Mouse (Mus musculus) right cerebral cortex, postnatal 14 days (tissue): Measurements from ENCODE around the gene Ccdc97.

Experiments used
- DNase-seq: peaks from one replicate; pipeline ENCODE4 v3.0.0; 2022

The Ccdc97 gene

GRCm38 (mm10) chr7:25719761-25720610, 1.1 kb upstream of the Ccdc97 start:
- peak; percentile 76 for DNase-seq

GRCm38 (mm10) chr7:25717478-25717877, 1.4 kb downstream of the Ccdc97 start:
- no peak for DNase-seq

- no peak for DNase-seq
Measured at GRCm38 (mm10) chr7:25715731-25716271, 3.1 kb downstream of the Ccdc97 start.

GRCm38 (mm10) chr7:25714581-25714980, 4.3 kb downstream of the Ccdc97 start:
- DNase-seq: no peak

GRCm38 (mm10) chr7:25712801-25713200, 6.1 kb downstream of the Ccdc97 start:
- DNase-seq: no peak

- DNase-seq: no peak
Measured at GRCm38 (mm10) chr7:25711731-25712197, 7.1 kb downstream of the Ccdc97 start.

GRCm38 (mm10) chr7:25711165-25711564, 7.7 kb downstream of the Ccdc97 start:
- no peak for DNase-seq

- DNase-seq: peak; percentile 19
Measured at GRCm38 (mm10) chr7:25710519-25711130, 8.3 kb downstream of the Ccdc97 start.

- no peak for DNase-seq
Measured at GRCm38 (mm10) chr7:25709961-25710360, 8.9 kb downstream of the Ccdc97 start.

- DNase-seq: no peak
Measured at GRCm38 (mm10) chr7:25707581-25708292, 11.2 kb downstream of the Ccdc97 start.

- no peak for DNase-seq
Measured at GRCm38 (mm10) chr7:25706578-25707170, 12.2 kb downstream of the Ccdc97 start.

- no peak for DNase-seq
Measured at GRCm38 (mm10) chr7:25705801-25706251, 13.1 kb downstream of the Ccdc97 start.

- no peak for DNase-seq
Measured at GRCm38 (mm10) chr7:25704716-25705364, 14.0 kb downstream of the Ccdc97 start.

- no peak for DNase-seq
Measured at GRCm38 (mm10) chr7:25703793-25704494, 14.9 kb downstream of the Ccdc97 start.

- DNase-seq: no peak
Measured at GRCm38 (mm10) chr7:25702350-25702749, 16.5 kb downstream of the Ccdc97 start.

- DNase-seq: no peak
Measured at GRCm38 (mm10) chr7:25700732-25701131, 18.2 kb downstream of the Ccdc97 start.

GRCm38 (mm10) chr7:25699851-25700250, 19.0 kb downstream of the Ccdc97 start:
- no peak for DNase-seq

GRCm38 (mm10) chr7:25694104-25694503, 24.8 kb downstream of the Ccdc97 start:
- DNase-seq: no peak

GRCm38 (mm10) chr7:25690051-25690450, 28.8 kb downstream of the Ccdc97 start:
- DNase-seq: no peak

GRCm38 (mm10) chr7:25689603-25690021, 29.3 kb downstream of the Ccdc97 start:
- no peak for DNase-seq

GRCm38 (mm10) chr7:25688810-25689586, 29.9 kb downstream of the Ccdc97 start:
- no peak for DNase-seq
